Mouse (Mus musculus) left cerebral cortex, postnatal 4 days (tissue): ENCODE data around the gene Myo18a. TPM values are rescaled to one million over a fixed set of nuclear protein-coding genes. Genes with fewer than 3 reads are reported as not detected.
A peak's percentile ranks its signal among the peaks of the same experiment; 100 is the strongest.

Experiments
- DNase-seq: peaks from one replicate; pipeline ENCODE4 v3.0.0-alpha.2; 2022
- intact Hi-C: fragments of 180-260 bp; cut with DNase I; formaldehyde crosslinking; loops from one replicate; pipeline ENCODE4 v1.15.1; 2025
- total RNA-seq, 2 experiments: library from RNA; stranded (reverse); gene quantifications; 2 replicates each; pipeline ENCODE4 v1.2.3; 2021

Gene Myo18a
- total RNA-seq, 2 experiments from 2014 or later = 146 to 151 TPM

DNA sequence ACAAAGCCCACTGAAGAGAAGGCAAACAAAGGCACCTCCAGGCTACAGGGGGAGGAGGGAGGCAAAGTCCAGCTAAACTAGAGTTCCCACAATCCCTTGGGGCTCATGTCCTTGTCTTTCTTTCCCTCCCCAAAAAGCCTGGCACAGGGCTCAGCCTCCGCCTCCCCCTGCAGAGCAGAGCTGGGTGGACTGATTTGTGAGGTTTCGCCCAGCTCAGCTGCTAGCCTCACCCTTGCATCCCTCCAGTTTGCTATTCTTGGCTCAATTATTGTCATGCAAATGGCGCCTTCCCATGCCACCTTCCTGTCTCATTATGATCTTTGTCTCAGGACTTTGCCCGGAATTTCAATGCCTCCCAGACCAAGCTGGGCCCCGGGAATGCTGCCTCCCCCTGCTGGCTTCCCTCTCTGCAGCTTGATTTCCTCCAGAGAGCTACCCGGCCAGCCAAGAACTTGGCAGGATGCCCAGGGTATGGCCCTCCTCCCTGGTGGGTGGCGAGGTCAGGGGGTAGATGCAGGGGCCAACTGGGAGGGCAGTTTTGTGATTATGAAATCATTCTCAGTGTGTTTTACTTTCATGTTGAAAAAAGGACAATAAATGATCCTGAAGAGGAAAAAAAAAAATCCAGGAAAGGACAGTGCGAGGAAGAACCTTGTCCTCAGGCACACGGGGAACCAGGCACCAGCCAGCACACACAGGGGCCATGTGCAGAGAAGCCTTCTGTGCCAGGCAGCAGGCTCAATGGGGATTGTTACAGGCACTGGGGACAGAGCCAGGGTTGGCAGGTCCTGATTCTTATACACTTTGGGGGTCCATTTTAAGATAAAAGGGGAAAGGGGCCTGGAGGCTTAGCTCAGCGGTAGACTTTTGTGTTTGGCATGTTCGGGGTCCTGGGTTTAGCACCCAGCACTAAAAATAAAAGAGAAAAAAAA, 131.0 kb downstream of the Myo18a start, which contains the start of gene Pipox:
TSS of gene Pipox (minus strand) at position 310 of the 932 bp plus-strand sequence.
- DNase-seq = peak; percentile 90
- intact Hi-C loops = no loop called here

DNA sequence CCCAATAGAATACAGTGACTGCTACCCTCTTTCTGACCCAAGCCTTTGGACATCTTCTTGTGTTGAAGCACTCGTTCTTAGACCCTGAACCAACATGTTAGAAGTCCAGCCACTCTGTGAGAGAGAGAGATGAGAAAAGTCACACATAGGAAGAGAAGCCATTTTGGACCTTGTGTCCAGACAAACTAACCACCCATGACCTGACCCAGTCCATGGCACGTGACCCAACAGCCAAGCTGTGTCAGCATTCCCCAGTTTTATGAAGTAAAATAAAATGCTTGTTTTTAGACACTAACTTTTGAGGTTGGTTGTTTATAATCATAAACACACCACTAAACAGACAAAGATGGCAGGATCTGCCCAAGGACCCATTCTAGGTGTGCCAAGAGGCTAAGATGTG, 131.9 kb downstream of the Myo18a start:
- no peak for DNase-seq
- intact Hi-C loops = no loop called here

GRCm38 (mm10) chr11:77896011-77896410, 133.0 kb downstream of the Myo18a start:
- no peak for DNase-seq
- intact Hi-C loops = no loop called here

- intact Hi-C loops = no loop called here
- no peak for DNase-seq
Measured at GRCm38 (mm10) chr11:77896480-77896819, 133.4 kb downstream of the Myo18a start.

DNA sequence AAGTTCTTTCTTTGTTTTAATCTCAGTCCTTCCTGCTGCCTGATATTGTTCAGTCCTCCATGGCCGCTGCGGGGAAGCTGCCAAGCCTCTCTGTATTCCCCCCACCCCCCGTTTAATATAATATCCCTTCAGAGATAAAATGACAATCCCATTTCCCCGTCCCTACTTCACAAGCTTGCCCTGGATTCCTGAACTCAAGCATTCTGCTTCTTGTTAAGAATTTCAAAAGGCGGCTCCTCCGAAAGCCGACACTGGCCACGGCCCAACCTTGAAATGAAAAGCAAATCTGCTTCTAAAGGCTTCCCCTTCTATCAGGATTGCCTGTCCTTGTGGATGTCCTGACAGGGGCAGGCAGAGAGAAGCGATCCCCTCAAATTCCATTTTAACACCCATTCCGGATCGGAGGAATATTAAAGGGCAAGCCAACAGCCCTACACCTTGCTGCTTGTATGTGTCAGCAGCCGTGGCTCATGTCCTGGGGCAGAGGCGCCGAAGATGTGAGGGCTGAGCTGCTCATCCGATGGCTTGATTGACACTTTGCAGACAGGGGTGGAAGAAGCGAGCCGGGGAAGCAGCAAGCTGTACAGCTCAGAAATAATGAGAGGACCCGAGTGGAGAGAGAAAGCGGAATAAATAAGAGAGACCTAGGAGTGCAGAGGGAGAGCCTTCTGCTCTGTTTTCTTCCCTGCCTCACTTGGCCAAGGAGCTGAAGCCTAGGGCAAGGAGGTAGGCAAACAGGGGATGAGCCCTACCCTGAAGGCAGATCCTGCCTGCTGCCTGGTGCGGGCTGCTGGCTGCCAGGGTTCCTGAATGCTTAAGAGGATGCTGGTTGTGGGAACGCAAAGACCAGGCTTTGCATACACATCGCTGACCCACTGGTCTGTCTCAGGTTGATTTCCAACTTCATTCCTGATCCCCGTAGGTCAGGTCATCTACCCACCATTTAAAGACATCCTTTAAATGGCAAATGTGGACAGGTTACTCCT, 134.1 kb downstream of the Myo18a start:
- intact Hi-C loops = no loop called here
- DNase-seq = no peak

DNA sequence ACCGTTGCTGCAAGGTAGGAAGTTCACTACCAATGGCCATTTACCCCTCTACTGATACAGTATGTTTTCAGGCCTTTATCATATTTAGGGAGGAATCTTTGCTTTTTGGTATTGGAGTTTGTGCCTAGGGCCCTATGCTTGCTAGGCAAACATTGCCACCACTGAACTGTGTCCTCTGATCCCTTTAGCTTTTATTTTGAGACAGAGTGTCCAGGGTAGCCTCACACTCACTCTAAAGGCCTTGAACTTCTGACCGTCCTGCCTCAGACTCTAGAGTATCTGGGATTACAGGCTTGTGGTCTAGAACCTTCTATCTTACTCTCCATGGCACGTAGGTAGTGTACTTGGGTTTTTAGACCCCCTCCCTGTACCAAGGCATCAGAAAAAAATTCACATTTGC, 137.1 kb downstream of the Myo18a start:
- intact Hi-C loops = no loop called here
- DNase-seq = no peak

DNA sequence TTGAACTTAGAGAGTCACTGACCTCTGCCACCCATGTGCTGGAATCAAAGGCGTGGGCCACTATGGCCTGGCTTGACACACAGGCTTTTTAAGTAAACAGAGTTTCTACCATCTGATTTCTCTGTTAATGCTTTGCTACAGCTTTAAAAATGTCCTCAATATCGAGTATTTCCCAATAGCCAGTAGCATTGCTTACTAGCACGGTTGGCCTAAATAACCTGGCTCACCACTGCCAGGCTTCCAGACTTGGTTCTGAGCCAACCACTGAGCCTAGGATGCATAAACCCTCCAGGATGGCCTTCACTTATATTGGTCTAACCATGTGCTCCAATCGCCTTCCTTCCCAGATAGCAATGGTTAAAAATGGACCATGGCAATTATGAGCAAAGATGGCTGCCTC, 137.7 kb downstream of the Myo18a start:
- intact Hi-C loops = no loop called here
- no peak for DNase-seq

DNA sequence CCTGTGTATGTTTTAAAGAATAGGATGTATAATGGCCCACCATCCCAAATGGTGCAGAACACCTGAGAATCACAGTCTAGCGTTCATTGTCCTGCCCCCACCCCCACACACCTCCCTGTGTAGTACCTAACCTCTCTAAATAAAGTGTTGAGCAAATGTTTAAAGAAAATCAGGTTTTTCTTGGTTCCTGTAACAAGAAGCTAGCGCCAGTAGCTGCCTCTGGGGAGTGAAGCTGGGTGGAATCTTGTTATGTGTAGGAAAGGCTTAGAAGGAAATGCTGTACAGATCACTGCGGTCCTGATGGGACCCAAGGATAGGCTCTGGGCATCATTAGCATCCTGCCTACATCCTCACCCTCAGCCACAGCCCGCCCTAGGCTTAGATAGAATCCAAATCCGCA, 138.3 kb downstream of the Myo18a start:
- intact Hi-C loops = no loop called here
- DNase-seq = no peak

GRCm38 (mm10) chr11:77901775-77902355, 138.8 kb downstream of the Myo18a start:
- intact Hi-C loops = no loop called here
- peak; percentile 55 for DNase-seq

- intact Hi-C loops = no loop called here
- no peak for DNase-seq
Measured at GRCm38 (mm10) chr11:77903761-77904160, 140.7 kb downstream of the Myo18a start.

DNA sequence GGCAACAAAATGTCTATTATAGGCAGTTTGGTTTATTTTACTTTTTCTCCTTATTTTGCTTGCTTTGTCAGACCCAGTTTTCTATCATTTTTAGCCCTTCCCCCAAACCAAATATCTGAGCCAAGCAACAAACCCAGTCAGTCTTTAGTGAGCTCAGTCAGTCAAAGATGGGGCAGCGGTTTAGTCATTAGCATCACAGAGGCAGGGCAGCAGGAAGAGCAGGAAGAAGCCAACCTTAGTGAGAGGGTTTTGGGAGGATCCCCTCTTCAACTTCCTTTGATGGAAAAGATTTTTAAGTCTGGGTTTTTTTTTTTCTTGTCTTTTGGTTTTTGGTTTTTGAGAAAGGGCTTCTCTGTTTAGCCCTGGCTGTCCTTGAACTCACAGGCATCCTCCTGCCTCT, 141.7 kb downstream of the Myo18a start:
- intact Hi-C loops = no loop called here
- DNase-seq = no peak

DNA sequence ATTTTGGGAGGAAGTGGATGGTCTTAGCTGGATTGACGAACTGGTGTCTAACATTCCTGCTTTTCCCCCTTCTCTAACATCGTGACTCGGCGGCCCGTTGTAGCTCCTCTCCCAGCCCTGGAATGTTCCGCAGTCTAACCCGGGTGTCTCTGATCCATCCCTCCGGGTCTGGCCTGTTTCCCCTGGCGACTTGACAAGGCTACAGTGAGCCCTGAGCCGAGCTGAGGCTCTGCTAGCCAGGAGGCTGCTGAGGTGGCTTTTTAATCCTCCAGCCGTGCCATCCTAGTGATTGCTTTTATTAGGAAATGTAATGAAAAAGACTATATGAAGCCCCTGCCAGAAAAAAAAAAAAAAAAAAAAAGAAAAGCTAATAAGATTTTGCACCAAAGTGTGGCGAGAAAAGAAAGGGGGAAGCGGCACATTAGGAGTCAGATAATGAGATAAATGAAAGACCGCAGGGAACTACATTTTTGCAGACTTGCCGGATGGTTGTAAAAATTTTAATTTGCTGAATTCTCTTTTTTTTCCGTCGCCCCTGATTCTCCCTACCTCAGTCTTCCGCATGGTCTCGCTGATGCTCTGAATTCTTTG, 143.1 kb downstream of the Myo18a start:
- intact Hi-C loops = no loop called here
- DNase-seq = peak; percentile 82

GRCm38 (mm10) chr11:77906747-77907174, 143.7 kb downstream of the Myo18a start:
- DNase-seq = peak; percentile 87
- intact Hi-C loops = no loop called here

GRCm38 (mm10) chr11:77908468-77908867, 145.4 kb downstream of the Myo18a start:
- intact Hi-C loops = no loop called here
- DNase-seq = no peak

GRCm38 (mm10) chr11:77909376-77909775, 146.3 kb downstream of the Myo18a start:
- no peak for DNase-seq
- intact Hi-C loops = no loop called here

GRCm38 (mm10) chr11:77909776-77910175, 146.7 kb downstream of the Myo18a start:
- no peak for DNase-seq
- intact Hi-C loops = no loop called here

DNA sequence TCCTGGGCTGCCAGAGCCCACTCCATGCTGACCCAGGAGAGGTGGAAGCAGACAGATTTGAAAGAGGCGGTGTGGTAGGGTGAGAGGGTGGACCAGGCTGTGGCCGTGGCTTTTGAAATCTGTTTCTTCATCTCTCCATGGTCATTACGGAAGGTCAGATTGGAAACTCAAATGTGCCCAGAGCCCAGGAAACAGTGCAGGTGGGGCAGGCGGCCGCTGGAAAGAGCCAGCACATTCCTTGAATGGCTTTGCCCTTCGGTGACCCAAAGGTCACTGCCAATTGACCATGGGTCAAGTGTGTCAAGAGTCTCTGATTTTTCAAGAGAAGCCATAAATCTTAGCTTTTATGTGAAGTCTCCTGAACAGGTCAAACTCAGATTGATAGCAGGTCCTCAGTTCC, 150.5 kb downstream of the Myo18a start:
- intact Hi-C loops = no loop called here
- DNase-seq = no peak

DNA sequence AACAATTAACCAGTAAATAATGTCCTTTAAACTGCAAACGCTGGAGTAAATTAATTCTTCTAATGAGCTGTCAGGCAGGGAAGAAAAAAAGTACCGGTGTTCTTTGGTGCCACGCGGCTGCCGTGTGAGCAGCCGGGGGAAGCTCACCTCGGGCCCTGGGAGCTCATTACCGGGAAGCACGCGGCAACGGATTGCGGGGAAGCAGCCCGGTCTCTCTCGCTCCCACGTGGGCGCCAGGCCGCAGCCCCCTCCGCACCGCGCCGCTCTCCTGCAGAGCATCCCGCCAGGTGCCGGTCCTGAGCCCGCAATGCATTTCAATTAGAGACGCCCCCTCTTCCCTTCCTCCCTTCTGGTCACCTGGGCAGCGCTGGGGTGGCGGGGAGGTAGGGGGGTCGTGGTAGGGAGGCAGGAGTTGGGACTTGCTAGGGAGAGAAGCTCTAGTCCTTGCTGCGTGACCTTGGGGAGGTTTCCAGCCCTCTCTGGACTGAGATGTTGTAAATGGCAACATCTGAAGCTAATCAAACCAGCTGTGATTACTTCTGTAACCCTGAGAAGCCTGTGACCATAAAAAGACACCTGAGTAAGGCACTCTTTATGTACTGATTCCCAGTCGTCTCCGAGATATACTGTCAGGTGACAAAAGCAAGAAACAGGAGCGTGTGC, 151.7 kb downstream of the Myo18a start:
- DNase-seq = no peak
- intact Hi-C loops = no loop called here
